In the genomic region with DNA sequence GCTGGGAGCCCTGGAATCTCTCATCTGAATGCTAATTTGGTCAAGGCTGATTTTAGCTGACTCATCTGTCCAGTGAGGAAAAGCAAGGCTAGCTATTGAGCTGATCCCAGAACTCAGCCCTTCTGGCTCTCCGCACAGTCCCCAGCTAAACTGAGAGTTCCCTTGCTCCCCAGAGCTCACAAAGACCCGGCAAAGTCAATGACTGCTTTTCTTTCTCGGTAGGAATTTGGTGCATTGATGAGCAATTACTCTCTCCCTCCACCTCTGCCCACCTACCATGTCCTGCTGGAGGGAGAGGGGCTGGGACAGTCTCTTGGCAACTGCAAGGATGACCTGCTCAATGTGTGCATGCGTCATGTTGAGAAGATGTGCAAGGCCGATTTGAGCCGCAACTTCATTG, we compare ENCODE assay signal across 20 mouse cellular contexts. TPM values are rescaled to one million over a fixed set of nuclear protein-coding genes. Genes with fewer than 3 reads are reported as not detected.
"Had no signal": no experiment of that assay in that cellular context is flagged by ENCODE, and none has a peak within 500 bp of the region (broad histone marks: within the 10 kb centered on the region; RNA-seq: fewer than 3 reads in every experiment).

No protein-coding gene starts in this region.

- DNase-seq: gastrocnemius, postnatal 14 days; gastrocnemius, postnatal 36 days; heart, adult 11 months; heart, adult 2 months; heart, postnatal 14 days; heart, postnatal 36 days; kidney, adult 11 months; kidney, adult 2 months; kidney, adult 9 months; kidney, postnatal 14 days; kidney, postnatal 36 days; liver; liver, embryonic 13.5 days; liver, postnatal 0 days had no signal

RNA-seq across cellular contexts. Expression of gene Trim29, which starts 11.3 kb away (rescaled TPM):
- total RNA-seq: gastrocnemius, adult 8-10 months; hematopoietic stem cell, adult 5-6 weeks; left cerebral cortex, adult 2 months had no signal
- polyA plus RNA-seq: hindbrain, embryonic 13.5 days; hindbrain, embryonic 15.5 days; liver, embryonic 11.5 days had no signal
